Mouse (Mus musculus) layer of hippocampus, adult 18-20 months (tissue): Measurements from ENCODE around the gene Pigx. TPM values are rescaled to one million over a fixed set of nuclear protein-coding genes. Genes with fewer than 3 reads are reported as not detected.
"Not testable (repeated sequence)": the region's sequence is repeated elsewhere in the genome, so short reads cannot be mapped to it uniquely, and the experiment has no call there.

ENCODE experiments used
- DNase-seq, 2 experiments: peaks; one replicate each; pipeline ENCODE4 v3.0.0; 2022; ENCODE audit warnings: low spot score in 2 of 2
- total RNA-seq, 2 experiments: library from RNA; stranded (reverse); gene quantifications; 2 replicates each; pipeline ENCODE4 v1.2.3; 2021

Pigx gene
- total RNA-seq, 2 experiments from 2014 or later: 23.4 to 25.2 TPM

DNA sequence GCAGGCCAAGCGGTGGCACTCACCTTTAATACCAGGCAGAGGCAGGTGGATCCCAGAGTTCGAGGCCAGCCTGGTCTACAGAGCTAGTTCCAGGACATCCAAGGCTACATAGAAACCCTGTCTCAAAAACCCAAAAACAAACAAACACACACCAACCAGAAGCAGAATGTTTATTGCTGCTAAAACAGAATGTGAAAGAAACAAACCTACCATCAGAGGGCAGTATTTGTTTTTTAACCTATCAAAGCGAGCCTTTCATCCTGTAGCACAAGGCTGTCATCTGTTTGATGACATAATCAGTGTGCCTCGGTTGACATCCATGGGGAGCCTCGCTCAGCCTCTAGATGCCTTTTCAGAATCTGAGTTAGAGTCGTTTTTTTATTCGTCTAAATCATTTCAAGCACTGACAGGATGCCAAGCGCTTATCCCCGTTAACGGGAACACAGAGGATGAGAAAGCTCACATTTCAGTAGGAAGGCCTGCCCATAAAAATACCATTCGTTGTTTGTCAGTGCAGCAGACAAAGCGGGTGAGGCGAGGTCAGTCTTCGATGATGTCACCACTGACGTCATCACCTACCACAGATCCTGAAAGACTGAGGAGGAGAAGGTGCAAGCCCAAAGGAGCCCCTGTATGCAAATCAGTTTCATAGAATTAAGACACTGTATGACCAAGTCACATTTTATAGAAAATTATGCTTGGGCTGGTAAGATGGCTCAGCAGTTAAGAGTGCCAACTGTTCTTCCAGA, 11.6 kb upstream of the Pigx start:
- peak in 1 of 2 experiments; percentile 53 for DNase-seq

DNA sequence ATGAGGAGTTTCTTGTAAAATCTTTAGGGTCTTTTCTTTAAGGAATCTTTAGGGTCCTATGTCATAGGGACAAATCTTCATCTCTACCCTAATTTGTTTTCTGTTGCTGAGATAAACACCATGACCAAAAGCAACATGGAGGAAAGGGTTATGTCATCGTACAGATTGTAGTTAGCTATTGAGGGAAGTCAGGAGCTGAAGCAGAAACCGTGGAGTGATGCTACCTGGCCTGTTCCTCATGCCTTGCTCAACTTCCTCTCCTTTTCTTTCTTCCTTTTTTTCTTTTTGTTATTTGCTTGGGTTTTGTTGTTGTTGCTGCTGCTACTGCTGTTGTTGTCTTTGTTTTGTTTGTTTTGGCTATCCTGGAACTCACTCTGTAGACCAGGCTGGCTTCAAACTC, 9.0 kb upstream of the Pigx start:
- no peak for DNase-seq

DNA sequence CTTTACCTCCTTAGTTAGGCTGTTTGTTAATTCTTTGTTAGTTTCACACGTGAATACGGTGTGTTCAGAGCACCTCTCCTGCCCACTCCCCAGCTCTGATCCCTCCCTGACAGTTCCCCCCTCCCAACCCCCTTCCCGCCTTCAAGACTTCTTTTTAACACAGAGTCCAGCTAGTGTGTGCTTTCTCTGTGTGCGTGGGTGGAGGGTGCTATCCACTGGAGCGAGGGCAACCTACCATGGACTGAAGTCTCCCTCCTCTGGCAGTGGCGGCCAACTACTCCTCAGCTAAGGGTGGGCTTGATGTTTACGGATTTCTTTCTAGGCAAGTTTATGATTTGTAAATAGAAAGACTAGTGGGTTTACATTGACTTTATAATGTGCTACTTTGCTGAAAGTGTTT, 8.6 kb upstream of the Pigx start:
- DNase-seq: no peak

DNA sequence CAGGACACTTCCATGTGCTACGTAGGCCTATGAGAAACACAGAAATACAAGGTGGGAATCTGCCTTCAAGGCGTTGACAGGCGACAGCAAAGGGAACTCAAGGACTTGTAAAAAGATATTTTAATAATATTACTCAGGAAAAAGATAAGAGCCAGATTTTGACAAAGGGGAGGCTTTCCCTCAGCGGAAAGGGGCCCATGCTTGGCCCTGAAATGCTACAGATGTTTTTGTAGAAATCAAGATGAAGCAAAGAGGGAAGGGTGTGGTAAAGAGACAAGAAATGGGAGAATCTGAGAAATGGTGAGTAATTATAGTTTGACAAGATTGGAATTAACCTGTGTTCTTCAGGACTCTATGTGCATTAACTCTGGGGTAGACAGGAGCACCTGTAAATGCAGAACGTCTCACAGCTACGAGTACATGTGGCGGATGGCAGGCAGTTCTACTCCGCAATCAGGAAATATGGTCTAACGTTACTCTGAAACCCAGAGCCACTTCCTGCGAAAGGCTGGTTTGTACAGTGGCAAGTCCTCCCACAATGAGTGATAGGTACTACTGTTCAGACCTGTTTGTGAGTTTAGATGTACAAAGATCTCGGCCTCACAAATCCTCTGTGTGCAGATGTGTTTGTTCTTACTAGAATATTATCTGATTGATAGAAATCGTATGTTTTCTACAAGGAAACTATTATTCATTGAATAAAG, 8.0 kb upstream of the Pigx start:
- DNase-seq: no peak

DNA sequence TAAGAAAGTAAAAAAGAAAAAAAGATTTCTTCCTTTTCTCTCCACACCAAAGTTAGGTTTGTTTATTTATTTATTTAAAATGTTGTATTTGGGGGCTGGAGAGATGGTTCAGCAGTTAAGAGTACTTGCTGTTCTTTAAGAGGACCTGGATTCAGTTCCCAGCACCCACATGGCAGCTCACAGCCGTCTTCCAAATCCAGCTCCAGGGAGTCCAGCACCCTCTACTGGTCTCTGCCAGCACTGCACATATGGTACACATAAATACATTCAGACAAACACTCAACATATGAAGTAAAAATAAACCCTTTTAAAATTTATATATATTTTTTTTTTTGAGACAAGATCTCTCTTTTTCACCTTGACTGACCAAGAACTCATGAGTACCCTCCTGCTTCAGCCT, 6.2 kb upstream of the Pigx start:
- no peak for DNase-seq

DNA sequence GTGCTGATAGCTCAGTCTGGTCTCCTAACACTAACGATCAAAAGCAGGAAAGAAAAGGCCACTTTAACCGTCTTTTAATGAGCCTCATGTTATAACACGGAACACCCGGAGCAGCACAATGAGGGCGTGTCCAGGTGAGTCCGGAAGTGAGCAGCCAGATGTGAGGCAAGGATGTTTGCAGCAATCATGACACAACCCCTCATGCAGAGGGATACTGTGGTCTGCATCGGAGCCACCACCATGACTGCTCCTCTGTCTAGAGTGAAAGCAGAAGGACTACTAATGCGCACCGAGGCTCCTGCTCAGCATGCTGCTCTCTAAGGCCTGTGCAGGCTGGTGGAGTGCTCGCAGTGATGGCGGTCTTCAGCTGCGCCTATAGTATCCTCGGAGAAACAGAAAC, 2.8 kb upstream of the Pigx start:
- DNase-seq: no peak

DNA sequence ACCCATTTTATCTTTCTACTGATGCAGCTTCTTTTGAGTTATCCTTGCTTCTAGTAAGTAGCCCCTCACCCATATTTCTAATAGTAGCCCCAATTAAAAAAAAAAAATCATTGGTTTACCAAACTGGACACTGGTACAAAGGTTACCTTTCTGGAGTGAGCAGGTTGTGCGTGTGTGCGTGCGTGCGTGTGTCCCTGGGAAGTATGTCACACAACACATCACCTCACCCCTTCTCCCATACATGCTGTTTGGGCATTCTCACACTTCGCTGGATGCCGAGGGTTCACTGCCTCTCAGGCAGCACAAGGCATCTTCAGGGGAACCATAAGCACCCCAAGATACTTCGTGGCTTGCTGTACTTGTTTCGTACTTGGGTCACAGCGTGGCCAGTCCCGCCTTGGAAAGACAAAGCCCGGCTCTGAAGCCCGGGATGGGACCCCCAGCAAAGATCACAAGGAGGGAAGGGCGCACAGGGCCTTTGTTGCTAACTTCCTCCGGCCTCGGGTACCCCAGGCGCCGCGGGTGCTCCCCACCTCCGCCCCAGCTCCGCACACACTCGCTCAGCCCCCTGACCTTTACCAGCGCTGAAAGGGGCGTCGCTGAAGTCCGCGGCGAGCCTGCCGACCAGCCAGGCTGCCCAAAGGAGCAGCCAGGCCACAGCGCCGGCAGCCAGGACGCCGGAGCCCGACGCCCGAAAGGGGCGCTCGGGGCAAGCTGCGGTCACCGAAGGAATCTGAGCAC, 473 bp downstream of the Pigx start:
- DNase-seq: no peak

DNA sequence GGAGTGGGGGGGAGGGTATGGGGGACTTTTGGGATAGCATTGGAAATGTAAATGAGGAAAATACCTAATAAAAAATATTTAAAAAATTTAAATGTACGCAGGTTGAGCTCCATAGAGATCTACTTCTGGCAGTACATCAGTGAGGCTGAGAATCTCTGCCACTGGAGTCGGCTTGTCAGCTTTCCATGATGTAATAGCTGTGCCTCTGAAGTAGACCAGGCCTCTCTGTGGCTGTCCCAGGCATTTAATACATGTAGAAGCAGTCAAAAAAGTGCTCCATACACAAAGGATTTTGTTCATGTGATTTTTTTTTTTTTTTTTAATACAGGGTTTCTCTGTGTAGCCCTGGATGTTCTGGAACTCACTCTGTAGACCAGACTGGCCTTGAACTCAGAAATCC, 1.8 kb downstream of the Pigx start:
- DNase-seq: not testable (repeated sequence)

DNA sequence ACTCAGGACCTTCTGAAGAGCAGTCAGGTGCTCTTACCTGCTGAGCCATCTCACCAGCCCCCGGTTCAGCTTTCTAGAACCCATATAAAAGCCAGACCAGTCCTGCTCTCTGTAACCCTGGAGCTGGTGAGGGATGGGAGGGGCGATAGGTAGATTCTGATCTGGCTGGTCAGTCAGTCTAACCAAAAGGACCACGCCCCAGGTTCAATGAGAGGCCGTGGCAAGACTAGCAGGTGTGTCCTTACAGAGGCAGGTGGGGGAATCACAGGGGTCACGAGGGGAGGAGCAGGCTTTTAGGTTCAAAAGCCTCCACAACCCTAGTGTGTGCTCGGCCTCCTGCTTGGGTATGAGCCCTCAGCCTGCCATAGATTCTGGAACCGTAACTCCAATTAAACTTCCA, 8.1 kb downstream of the Pigx start:
- DNase-seq: no peak

DNA sequence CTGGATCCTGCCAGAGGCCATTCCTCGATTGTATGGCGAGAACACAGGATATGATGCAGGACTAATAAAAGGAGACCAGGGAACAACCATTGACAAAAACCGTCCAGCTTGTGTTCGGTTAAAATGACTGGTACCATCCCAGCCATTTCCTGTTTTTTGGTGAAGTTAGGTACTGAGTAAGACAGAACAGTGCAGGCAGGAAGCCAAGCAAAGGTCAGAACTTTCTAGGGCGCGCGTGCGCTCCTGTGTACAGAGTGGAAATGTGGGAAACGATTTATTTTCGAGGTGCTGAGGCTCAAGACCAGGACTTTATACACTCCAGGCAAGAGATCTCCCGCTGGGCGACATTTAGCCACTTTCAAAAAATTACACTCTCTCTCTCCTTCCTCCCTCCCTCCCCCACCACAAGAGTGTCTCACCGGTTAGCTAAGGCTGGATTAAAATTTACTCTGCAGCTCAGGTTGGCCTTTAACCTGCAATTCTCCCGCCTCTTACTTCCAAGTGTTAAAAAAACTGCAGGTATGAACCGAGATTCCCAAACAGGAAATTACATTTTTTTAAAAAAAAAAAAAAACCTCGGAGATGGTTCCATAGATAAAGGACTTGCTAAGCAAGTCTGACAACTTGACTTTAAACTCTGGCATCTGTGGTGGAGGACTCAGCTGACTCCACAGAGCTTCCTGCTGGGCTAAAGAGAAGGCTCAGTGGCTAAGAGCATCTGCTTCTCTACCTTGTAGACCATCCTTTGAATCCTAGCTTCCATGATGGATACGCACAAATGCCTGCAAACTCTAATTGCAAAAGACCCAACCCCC, 11.7 kb downstream of the Pigx start:
- DNase-seq: no peak

DNA sequence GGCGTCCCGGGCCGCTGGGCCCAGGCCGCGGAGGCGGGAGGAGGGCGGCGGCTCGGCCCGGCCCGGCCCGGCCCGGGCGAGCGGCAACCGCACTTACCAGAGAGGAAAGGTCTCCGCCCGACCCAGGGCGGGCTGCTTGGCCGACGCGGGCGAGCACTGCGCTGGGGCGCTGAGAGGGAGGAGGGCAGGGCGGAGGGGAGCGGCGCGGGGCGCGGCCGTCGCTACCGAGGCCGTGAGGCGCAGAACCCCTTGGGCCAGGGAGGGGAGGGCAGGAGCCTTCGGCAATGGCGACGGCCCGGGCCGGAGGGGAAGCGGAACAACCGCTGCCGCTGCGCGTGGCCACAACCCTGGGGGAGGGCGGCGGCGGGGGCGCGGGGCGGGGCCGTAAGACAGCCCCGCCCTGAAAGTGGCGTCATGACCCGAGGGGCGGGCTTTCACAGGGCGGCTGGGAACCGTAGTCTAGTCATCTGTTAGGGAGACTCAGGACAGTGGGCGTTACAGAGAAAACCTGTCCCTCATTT, 20.5 kb downstream of the Pigx start, which contains the start of gene Pak2:
Pak2 (minus strand) TSS at position 352 of the 521 bp plus-strand sequence.
- DNase-seq: peak; percentile 72 to 87

DNA sequence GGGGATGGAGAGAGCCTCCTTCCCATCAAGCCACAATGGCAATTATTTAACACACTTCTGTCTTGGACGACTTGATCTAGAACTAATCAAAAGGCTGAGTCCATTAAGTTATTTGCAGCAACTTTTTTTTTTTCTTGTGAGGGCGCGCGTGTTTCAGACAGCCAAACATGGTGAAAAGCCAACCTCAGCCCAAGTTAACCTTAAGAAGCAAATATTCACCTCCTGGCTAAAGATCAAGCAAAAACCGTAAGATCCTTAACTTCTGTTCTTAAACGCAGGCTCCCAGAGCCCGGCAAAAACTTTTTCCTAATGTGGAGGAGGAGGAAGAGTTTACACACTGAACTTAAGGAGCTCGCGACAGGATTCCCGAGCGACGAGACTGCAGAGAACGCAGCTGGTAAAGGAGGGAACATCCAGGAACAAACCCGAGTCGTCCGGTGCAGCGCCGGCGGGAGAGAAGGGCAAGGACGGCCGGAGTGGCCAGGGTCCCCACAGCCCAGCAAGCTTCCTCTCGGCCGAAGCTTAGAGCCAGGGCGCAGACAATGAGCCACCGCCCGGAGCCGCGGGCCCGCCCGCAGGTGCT, 21.0 kb downstream of the Pigx start:
- DNase-seq: peak; percentile 13 to 36

DNA sequence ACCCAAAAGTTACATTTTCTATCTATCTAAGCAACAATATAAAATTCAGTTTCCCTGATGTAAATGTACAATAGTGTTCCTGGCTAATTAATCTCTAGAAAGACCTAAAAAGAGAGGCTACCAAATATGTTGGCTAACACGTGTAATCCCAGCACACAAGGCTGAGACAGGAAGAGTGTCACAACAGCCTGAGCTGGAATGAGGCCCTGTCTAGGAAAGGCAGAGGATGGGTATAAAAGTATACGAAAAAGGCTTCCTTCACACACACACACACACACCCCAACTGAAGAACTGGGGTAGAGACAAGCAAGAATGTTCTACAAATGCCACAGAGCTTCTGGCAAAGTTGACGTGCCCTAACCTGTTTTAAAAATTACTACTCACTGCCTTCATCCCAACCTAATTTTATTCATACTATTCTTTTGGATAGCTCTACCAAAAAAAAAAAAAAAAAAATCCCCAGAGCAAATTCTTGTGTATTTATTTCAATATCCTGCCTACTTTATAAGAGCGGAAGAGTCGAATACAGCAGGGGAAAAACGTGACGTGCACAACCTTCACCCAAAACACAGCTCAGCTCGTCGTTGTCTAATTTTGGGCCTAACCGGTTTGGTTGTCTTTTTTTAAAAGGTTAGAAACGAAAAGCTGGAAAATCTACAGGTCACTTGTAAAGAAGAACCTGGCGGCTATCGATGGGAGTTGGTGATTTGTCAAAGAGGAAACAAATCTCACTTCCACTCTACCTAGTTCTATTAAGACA, 21.7 kb downstream of the Pigx start:
- no peak for DNase-seq

DNA sequence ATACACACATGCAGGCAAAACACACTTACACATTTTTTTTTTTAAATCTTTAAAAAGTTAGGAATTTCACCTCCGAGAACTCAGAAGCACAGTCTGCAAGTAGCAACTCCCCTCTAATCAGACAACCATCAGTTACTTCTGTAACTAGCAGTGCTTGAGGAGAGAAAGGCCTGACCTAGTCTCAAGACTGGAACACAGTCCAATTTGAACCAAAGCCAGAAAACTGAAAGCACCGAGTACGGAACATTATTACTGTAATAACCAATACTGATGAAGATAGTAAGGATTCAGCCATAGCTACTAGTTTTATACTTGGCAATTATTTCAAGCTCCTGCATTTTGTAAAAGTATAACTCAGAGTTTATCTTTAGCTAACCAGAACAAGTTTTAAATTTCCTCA, 23.1 kb downstream of the Pigx start:
- DNase-seq: no peak

DNA sequence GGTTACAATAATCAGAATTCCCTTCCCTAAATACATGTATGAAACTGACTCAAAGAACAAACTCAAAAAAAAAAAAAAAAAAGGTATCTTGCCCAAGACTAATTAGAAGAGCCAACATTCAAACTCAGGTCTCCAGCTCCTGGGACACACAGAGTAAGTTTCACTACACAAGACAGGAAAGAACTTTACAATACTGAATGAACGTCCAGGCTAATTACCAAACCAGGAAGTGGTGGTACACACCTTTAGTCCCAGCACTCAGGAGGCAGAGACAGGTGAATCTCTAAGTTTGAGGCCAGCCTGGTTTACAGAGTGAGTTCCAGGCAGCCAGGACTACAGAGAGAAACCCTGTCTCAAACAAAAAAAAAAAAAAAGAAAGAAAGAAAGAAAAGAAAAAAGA, 23.8 kb downstream of the Pigx start:
- DNase-seq: no peak

DNA sequence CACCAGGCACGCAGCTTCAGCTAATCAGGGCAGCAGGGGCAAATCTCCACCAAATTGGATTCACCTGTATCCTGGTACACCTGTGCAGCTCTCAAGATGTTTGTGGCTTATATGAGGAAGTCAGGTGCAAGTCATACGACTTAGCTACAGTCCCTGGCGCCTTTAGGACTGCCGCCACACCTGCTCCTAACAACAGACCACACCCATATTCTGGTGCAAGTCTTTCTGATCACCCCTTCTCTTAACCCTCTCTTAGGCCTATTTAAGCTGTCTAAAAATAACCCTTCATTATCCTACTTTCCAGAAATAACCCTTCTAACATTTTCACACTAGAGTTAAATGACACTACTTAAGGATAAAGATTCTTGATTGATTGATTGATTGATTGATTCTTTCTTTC, 29.5 kb downstream of the Pigx start:
- DNase-seq: not testable (repeated sequence)

DNA sequence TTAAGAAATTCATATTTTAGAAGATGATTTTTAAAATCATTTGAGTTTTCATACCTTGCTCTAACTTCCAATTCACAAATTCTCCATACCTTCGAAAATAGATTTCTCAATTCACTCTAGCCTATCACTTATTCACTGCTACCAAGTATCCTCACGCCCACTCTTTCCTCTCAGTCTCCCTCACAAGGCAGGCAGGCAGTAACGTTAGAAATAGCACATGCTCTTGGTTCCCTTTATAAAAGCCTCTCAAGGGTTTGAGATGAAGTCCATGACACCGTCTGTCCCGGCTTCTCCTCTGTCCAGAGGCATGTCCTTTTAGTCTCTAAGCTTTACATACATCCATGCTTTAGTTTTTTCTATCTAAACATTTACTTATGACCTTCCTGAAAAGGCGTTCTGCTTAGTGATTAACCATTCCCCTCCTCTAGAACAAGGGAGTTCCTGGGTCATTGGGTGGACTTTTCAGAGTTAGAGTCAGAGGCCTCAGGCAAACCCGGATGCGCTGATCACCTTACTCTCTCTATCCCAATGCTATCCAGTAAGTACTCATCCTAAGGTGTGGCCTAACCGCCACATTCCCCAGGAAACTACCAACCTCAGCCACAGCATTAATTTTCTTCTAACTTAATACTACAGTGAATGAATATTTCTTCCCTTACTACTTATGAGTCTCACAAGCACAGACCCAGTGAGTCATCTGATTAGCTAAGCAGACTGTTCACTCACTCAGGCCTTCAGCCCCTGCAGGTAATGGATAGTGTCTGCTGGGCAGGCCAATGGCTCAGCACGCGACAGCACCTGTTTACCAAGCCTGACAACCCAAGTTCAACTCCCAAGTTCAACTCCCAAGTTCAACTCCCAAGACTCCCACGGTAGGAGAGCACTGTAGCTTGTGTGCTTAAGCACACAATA, 30.9 kb downstream of the Pigx start:
- no peak for DNase-seq

DNA sequence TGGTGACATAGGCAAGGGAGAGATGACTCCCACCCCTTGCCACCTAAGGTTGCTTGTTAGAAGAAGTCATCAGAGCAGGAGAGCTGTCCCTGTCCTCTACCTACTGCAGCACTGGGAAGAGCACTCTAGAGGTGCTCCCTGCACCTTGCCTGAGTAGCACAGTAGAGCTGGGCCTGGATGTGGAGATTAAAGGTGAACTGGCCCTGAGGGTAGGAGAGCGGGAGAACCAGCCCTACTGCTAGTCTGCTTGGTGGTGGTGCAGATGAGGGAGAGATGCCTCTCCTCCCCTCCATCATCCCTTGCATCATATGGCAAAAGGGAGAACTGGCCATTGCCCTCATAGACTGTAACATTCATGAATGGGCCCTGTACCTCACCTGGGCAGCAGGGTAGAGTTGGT, 32.6 kb downstream of the Pigx start:
- DNase-seq: no peak

DNA sequence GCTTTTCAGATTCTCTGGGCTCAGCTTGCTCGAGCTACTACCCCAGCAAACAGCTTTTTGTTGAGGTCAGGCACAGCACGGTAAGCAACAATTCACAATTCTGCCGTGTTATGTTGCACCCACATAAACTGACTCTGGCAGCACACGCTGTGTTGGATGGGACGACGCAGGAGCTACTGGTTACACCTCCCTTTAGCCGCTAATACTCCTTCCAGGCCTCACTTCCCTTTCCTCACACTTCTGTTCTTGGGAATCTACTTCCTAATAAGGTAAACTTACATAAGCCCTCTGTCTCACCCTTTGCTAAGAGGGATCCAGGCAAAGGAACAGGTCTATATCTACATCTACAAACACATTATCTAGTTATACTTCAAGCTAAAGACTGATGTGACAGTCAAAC, 35.6 kb downstream of the Pigx start:
- peak in 1 of 2 experiments; percentile 11 for DNase-seq
